Comparison of ENCODE assay signal across 8 mouse cellular contexts in the genomic region with DNA sequence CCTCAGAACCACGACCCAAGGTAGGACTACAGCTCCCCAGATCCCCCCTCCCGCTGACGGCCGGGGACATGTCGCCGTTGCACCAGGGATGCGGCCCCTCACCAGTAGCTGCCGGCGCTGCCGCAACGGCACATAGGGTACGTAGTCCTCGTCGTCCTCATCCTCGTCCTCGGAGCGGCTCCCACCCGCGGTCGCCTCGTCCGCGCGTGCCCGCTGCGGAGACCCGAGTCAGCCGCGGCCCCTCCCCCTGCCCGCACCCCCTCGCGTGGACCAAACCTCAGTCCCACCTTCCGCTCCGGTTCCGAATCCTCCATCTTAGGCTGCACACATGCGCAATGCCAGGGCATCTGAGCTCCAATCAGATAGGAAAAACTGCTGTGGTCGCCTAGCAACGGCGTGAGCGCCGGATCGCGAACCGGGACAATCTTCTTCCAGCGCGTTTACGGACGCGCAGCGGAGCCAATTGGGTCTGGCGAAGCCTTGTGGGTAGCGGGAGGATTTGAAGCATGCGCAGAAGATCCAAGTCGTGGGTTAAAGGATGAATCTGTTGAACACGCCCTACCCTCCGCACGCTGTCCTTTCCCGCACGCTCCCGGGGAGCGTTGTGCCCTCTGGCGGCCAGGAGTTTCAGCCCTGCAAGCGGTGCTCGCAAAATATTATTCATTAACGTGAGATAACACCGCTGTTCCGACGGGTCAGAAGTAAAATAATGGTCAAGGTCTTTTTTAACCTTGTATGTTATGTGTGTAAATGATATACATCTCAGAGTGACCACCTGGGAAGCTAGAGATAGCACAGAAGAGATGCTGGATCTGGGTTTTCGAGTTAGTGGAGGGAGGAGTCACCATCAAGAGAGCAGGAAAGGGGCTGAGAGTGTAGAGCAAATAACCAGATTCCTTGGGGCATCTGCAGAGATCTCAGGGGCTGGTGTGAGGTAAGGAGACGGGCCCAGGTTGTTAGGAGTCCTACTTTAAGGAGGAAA. TPM values are rescaled to one million over a fixed set of nuclear protein-coding genes. Genes with fewer than 3 reads are reported as not detected.
DNase-seq lines count a peak whose midpoint lies in the region; ATAC-seq and TF ChIP-seq lines count a peak whose summit lies in the region.

A gene (minus strand): TSS at position 465 of the 982 bp plus-strand sequence.

- H3K4me1 ChIP-seq in cortical plate, adult 2 months (ENCODE audit: control insufficient read depth, insufficient read depth, low read length): no peaks in the 10 kb centered on the region
- peaks cover 39% of the 10 kb centered on the region for H3K4me1 ChIP-seq in megakaryocyte, embryonic 14.5 days

- no peak within 1 kb of the TSS for H3K27ac ChIP-seq in cortical plate, adult 2 months (ENCODE audit: insufficient read depth, low read length)

- no peaks in the 10 kb centered on the region for H3K27me3 ChIP-seq in megakaryocyte, embryonic 14.5 days (replicated peaks)

- no peaks in the 10 kb centered on the region for H3K9me3 ChIP-seq in megakaryocyte, embryonic 14.5 days

- peak; percentile 86 for TF ChIP-seq POLR2A in cortical plate, adult 2 months (IDR thresholded peaks at IDR 0.05; ENCODE audit: extremely low read depth, insufficient read depth, low read length)

- H3K4me3 ChIP-seq in cortical plate, adult 2 months (ENCODE audit: insufficient read depth, low read length): peak within 1 kb of the TSS; percentile 90
- H3K4me3 ChIP-seq in megakaryocyte, embryonic 14.5 days (replicated peaks): peak within 1 kb of the TSS; percentile 98

- peak; percentile 100 for DNase-seq in gastrocnemius, adult 8-10 months (ENCODE audit: low spot score in 2 of 2)
- peak; percentile 100 for DNase-seq in hindlimb bud, embryonic 11.5 days (ENCODE audit: extremely low spot score, low read depth, low spot score)
- DNase-seq in left cerebral cortex, adult 8-10 months (ENCODE audit: low spot score in 2 of 2): peak; percentile 100
- peak; percentile 100 for DNase-seq in right cerebral cortex, postnatal 10 days (ENCODE audit: low spot score in 2 of 2)
- peak; percentile 97 for DNase-seq in urinary bladder, postnatal 25 days (ENCODE audit: low spot score)

- TF ChIP-seq CTCF in cortical plate, adult 2 months (IDR thresholded peaks at IDR 0.05; ENCODE audit: extremely low read depth, insufficient read depth, low read length): peak; percentile 76

- peak; percentile 94 for ATAC-seq in activated CD4-positive, CD25-positive, alpha-beta regulatory T cell, adult 4 months

- H3K36me3 ChIP-seq in megakaryocyte, embryonic 14.5 days (replicated peaks; ENCODE audit: low read length): peaks cover 84% of the 10 kb centered on the region

RNA-seq across cellular contexts. Expression of the gene that starts here (rescaled TPM):
- 10 to 100 TPM; 46.8 to 54.5 TPM for polyA plus RNA-seq in activated CD4-positive, CD25-positive, alpha-beta regulatory T cell, adult 4 months (2017; shearing (Covaris generic))
- polyA plus RNA-seq in cortical plate, adult 2 months (2012; rRNA removed): 81.1 and 87.4 TPM in 2 replicates
- total RNA-seq in gastrocnemius, adult 8-10 months (2022): 10 to 100 TPM in 1 of 4 experiments, 1 to 10 TPM in 3; 8.3 to 12.2 (median 9.2) TPM
- 10 to 100 TPM; 44.5 to 55.2 (median 48.2) TPM for total RNA-seq in left cerebral cortex, adult 8-10 months (2022)
- polyA plus RNA-seq in megakaryocyte, embryonic 14.5 days (2012; ENCODE audit: insufficient read depth, low replicate concordance): 49.7 and 52.6 TPM in 2 replicates
